Mouse (Mus musculus): ENCODE measurements around the gene Tnfaip8l3. TPM values are rescaled to one million over a fixed set of nuclear protein-coding genes. Genes with fewer than 3 reads are reported as not detected.

Tnfaip8l3 gene
- polyA plus RNA-seq, 2 experiments, result 1.3 to 1.8 TPM

DNA sequence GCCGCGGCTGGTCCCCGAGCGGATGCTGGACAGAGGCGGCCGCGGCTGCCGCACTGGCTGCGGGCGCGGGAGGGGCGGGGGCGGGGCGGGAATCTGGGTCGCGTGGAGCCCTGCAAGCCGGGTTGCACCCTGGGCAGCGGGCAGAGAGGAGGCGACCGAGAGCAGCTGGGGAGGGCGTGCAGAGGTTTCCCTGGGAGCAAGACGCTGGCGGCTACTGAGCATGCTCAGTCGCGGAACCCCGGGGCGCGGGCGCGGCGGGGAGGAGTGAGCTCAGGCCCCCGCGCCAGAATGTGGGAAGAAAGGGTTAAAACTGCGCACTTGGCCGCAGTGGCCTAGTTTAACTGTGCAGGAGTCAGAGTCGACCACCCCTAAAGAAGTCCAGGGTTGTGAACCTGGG, 93.1 kb downstream of the Tnfaip8l3 start, which contains the start of gene Elmod1:
Gene Elmod1, minus strand, starts transcription at position 180 of the 397 bp plus-strand sequence.
- 0% methylated on average over 27 of the region's 36 CpGs for WGBS

GRCm38 (mm10) chr9:53974328-53975121, 93.7 kb downstream of the Tnfaip8l3 start:
- Histone ChIP-seq H3K27me3 (ENCODE audit: control insufficient read depth, insufficient read depth, low read length) (peaks cover 22% of the 10 kb centered on the region), H3K9ac (ENCODE audit: low read depth, low read length, severe bottlenecking) (peak overlapping the region; percentile 38), H3K9me3 (ENCODE audit: control insufficient read depth, low read length) (no peaks in the 10 kb centered on the region), H3K36me3 (ENCODE audit: control insufficient read depth, insufficient read depth, low read length) (no peaks in the 10 kb centered on the region), H3K4me1 (ENCODE audit: control insufficient read depth, insufficient read depth, low read length) (peaks cover 10% of the 10 kb centered on the region), H3K4me3 (replicated peaks; ENCODE audit: low read length) (peak overlapping the region; percentile 51), H3K4me2 (replicated peaks; ENCODE audit: low read depth, low read length, severe bottlenecking) (peak overlapping the region; percentile 94), H3K27ac (replicated peaks; ENCODE audit: low read depth, low read length) (no peak overlapping the region)
- ATAC-seq (ENCODE audit: low FRiP score, low read depth) (no peak), DNase-seq (ENCODE audit: low spot score) (no peak)
- no peak for TF ChIP-seq POLR2A (IDR thresholded peaks at IDR 0.05; ENCODE audit: borderline replicate concordance, extremely low read depth, insufficient read depth, insufficient read length)
- under 1% methylated on average over 42 of the region's 42 CpGs for WGBS

More for the DNA sequence above, 93.1 kb downstream of the Tnfaip8l3 start, which contains the start of gene Elmod1:
- Histone ChIP-seq H3K27ac (replicated peaks; ENCODE audit: low read depth, low read length) (no peak within 1 kb of the TSS), H3K27me3 (ENCODE audit: control insufficient read depth, insufficient read depth, low read length) (peaks cover 22% of the 10 kb centered on the region), H3K4me1 (ENCODE audit: control insufficient read depth, insufficient read depth, low read length) (peaks cover 10% of the 10 kb centered on the region), H3K4me2 (replicated peaks; ENCODE audit: low read depth, low read length, severe bottlenecking) (peak within 1 kb of the TSS; percentile 94), H3K9ac (ENCODE audit: low read depth, low read length, severe bottlenecking) (peak within 1 kb of the TSS; percentile 38), H3K9me3 (ENCODE audit: control insufficient read depth, low read length) (no peaks in the 10 kb centered on the region), H3K36me3 (ENCODE audit: control insufficient read depth, insufficient read depth, low read length) (no peaks in the 10 kb centered on the region), H3K4me3 (replicated peaks; ENCODE audit: low read length) (peak within 1 kb of the TSS; percentile 51)
- DNase-seq (ENCODE audit: low spot score) (no peak), ATAC-seq (ENCODE audit: low FRiP score, low read depth) (peak; percentile 47; the same call in 1 of the 2 replicates)
- TF ChIP-seq POLR2A (IDR thresholded peaks at IDR 0.05; ENCODE audit: borderline replicate concordance, extremely low read depth, insufficient read depth, insufficient read length), result no peak

- Histone ChIP-seq H3K4me3 (replicated peaks; ENCODE audit: low read length) (peak overlapping the region; percentile 51), H3K27me3 (ENCODE audit: control insufficient read depth, insufficient read depth, low read length) (peaks cover 22% of the 10 kb centered on the region), H3K9me3 (ENCODE audit: control insufficient read depth, low read length) (no peaks in the 10 kb centered on the region), H3K4me1 (ENCODE audit: control insufficient read depth, insufficient read depth, low read length) (peaks cover 10% of the 10 kb centered on the region), H3K4me2 (replicated peaks; ENCODE audit: low read depth, low read length, severe bottlenecking) (peak overlapping the region; percentile 94), H3K9ac (ENCODE audit: low read depth, low read length, severe bottlenecking) (no peak overlapping the region), H3K27ac (replicated peaks; ENCODE audit: low read depth, low read length) (no peak overlapping the region), H3K36me3 (ENCODE audit: control insufficient read depth, insufficient read depth, low read length) (no peaks in the 10 kb centered on the region)
- TF ChIP-seq POLR2A (IDR thresholded peaks at IDR 0.05; ENCODE audit: borderline replicate concordance, extremely low read depth, insufficient read depth, insufficient read length), result no peak
- ATAC-seq (ENCODE audit: low FRiP score, low read depth) (no peak), DNase-seq (ENCODE audit: low spot score) (no peak)
- WGBS, result 16% methylated on average over 13 of the region's 13 CpGs
Observed at GRCm38 (mm10) chr9:53973929-53974327, 94.3 kb downstream of the Tnfaip8l3 start.

Other genes with a start within 250 kb of the Tnfaip8l3 start
- 33.4 and 43.9 TPM in 2 replicates for gene Sln, start 218.2 kb downstream of the Tnfaip8l3 start, polyA plus RNA-seq (2012; rRNA removed)
- 67.8 and 100 TPM in 2 replicates for gene Sln, start 218.2 kb downstream of the Tnfaip8l3 start, polyA plus RNA-seq (2014; fragmentation: Nextera tagmentation; extraction: Ambion mirVana)
- 0.82 and 1.4 TPM in 2 replicates for gene Elmod1, start 93.1 kb downstream of the Tnfaip8l3 start, polyA plus RNA-seq (2012; rRNA removed)
- 0.62 and 0.77 TPM in 2 replicates for gene Elmod1, start 93.1 kb downstream of the Tnfaip8l3 start, polyA plus RNA-seq (2014; fragmentation: Nextera tagmentation; extraction: Ambion mirVana)
- not detected in 2 replicates for gene Cyp19a1, start 199.7 kb upstream of the Tnfaip8l3 start, polyA plus RNA-seq (2012; rRNA removed)
- 0.10 TPM in 1 of 2 replicates, not detected in the other for gene Cyp19a1, start 199.7 kb upstream of the Tnfaip8l3 start, polyA plus RNA-seq (2014; fragmentation: Nextera tagmentation; extraction: Ambion mirVana)
- 0.45 and 0.49 TPM in 2 replicates for gene Gldn, start 218.1 kb upstream of the Tnfaip8l3 start, polyA plus RNA-seq (2012; rRNA removed)
- gene Gldn, start 218.1 kb upstream of the Tnfaip8l3 start, polyA plus RNA-seq (2014; fragmentation: Nextera tagmentation; extraction: Ambion mirVana), result 0.72 and 0.79 TPM in 2 replicates

All from limb, embryonic 14.5 days (tissue).